ENCODE assay signal across 8 mouse cellular contexts in genomic region chr8:105441433-105441832, GRCm38 (mm10). TPM values are rescaled to one million over a fixed set of nuclear protein-coding genes. Genes with fewer than 3 reads are reported as not detected.
DNase-seq lines count a peak whose midpoint lies in the region; ATAC-seq and TF ChIP-seq lines count a peak whose summit lies in the region.

No protein-coding gene starts in this region.

- TF ChIP-seq CTCF in heart, postnatal 0 days (IDR thresholded peaks at IDR 0.05; ENCODE audit: low read depth), result peak; percentile 30

- H3K9me3 ChIP-seq in heart, postnatal 0 days (replicated peaks; ENCODE audit: control insufficient read depth, low read length), result no peaks in the 10 kb centered on the region
- no peaks in the 10 kb centered on the region for H3K9me3 ChIP-seq in heart, embryonic 11.5 days (replicated peaks; ENCODE audit: control insufficient read depth, low read length)
- no peaks in the 10 kb centered on the region for H3K9me3 ChIP-seq in liver, embryonic 13.5 days (replicated peaks)

- ATAC-seq in heart, postnatal 0 days (ENCODE audit: insufficient read depth, low read depth), result no peak
- no peak for ATAC-seq in heart, embryonic 11.5 days (replicated peaks; ENCODE audit: insufficient number of reproducible peaks, low FRiP score, low TSS enrichment)
- no peak for ATAC-seq in liver, embryonic 13.5 days (ENCODE audit: low read depth)

- H3K27ac ChIP-seq in heart, postnatal 0 days (ENCODE audit: low read depth), result no peak overlapping the region
- H3K27ac ChIP-seq in heart, embryonic 11.5 days (ENCODE audit: low read depth, low read length), result no peak overlapping the region
- no peak overlapping the region for H3K27ac ChIP-seq in liver, embryonic 13.5 days

- peaks cover 4% of the 10 kb centered on the region; the same call in 1 of the 2 replicates for H3K27me3 ChIP-seq in heart, postnatal 0 days (ENCODE audit: control insufficient read depth, insufficient read depth, low read length)
- H3K27me3 ChIP-seq in heart, embryonic 11.5 days (ENCODE audit: control insufficient read depth, insufficient read depth, low read length), result peaks cover 4% of the 10 kb centered on the region; the same call in 1 of the 2 replicates
- H3K27me3 ChIP-seq in liver, embryonic 13.5 days, result peaks cover 23% of the 10 kb centered on the region

- peaks cover 8% of the 10 kb centered on the region; the same call in 1 of the 2 replicates for H3K4me1 ChIP-seq in heart, postnatal 0 days (ENCODE audit: control insufficient read depth, insufficient read depth)
- H3K4me1 ChIP-seq in heart, embryonic 11.5 days (ENCODE audit: control insufficient read depth, insufficient read depth, low read length), result no peaks in the 10 kb centered on the region
- peaks cover 25% of the 10 kb centered on the region for H3K4me1 ChIP-seq in liver, embryonic 13.5 days (replicated peaks)

- H3K4me3 ChIP-seq in heart, postnatal 0 days (ENCODE audit: low read depth, low read length), result no peak overlapping the region
- no peak overlapping the region for H3K4me3 ChIP-seq in heart, embryonic 11.5 days (ENCODE audit: low read depth, low read length)
- H3K4me3 ChIP-seq in liver, embryonic 13.5 days (replicated peaks), result no peak overlapping the region

- H3K9ac ChIP-seq in heart, postnatal 0 days (replicated peaks; ENCODE audit: low read depth, low read length), result no peak overlapping the region
- H3K9ac ChIP-seq in heart, embryonic 11.5 days (ENCODE audit: low read depth, low read length), result no peak overlapping the region
- H3K9ac ChIP-seq in liver, embryonic 13.5 days, result no peak overlapping the region

- H3K36me3 ChIP-seq in heart, postnatal 0 days (replicated peaks; ENCODE audit: control insufficient read depth, insufficient read depth, low read length), result no peaks in the 10 kb centered on the region
- no peaks in the 10 kb centered on the region for H3K36me3 ChIP-seq in heart, embryonic 11.5 days (ENCODE audit: control insufficient read depth, insufficient read depth, low read length)
- no peaks in the 10 kb centered on the region for H3K36me3 ChIP-seq in liver, embryonic 13.5 days

- no peak for TF ChIP-seq EP300 in heart, postnatal 0 days (IDR thresholded peaks at IDR 0.05; ENCODE audit: low read depth)

- H3K4me2 ChIP-seq in heart, postnatal 0 days (ENCODE audit: low read depth, low read length), result no peak overlapping the region
- H3K4me2 ChIP-seq in heart, embryonic 11.5 days, result no peak overlapping the region
- H3K4me2 ChIP-seq in liver, embryonic 13.5 days, result no peak overlapping the region

- no peak for DNase-seq in heart, postnatal 0 days (ENCODE audit: low spot score)
- peak; percentile 40 for DNase-seq in urinary bladder, postnatal 25 days (ENCODE audit: low spot score)
- DNase-seq in urinary bladder, adult 2 months (ENCODE audit: low spot score), result no peak
- DNase-seq in embryo, embryonic 11 days, result peak; percentile 75
- DNase-seq in liver, embryonic 13.5 days, result peak; percentile 51
- DNase-seq in spleen, postnatal 4 days (ENCODE audit: low spot score in 2 of 2), result peak; percentile 59 to 87
- DNase-seq in right cerebral cortex, adult 18-20 months, result no peak

- WGBS in heart, postnatal 0 days, result 11% methylated on average over 6 of the region's 6 CpGs
- 5% methylated on average over 6 of the region's 6 CpGs for WGBS in heart, embryonic 11.5 days (ENCODE audit: insufficient replicate concordance)
- WGBS in liver, embryonic 13.5 days (ENCODE audit: insufficient replicate concordance), result 5% methylated on average over 6 of the region's 6 CpGs

RNA-seq across cellular contexts. Expression of gene Lrrc36, which starts 28.1 kb away (rescaled TPM):
- 0.23 TPM in 1 of 2 replicates, not detected in the other for total RNA-seq in heart, postnatal 0 days (2014; rRNA removed; ENCODE audit: low replicate concordance)
- 0.36 and 0.56 TPM in 2 replicates for polyA plus RNA-seq in heart, postnatal 0 days (2015; fragmentation: Nextera tagmentation; extraction: Ambion mirVana)
- polyA plus RNA-seq in heart, embryonic 11.5 days (2014; fragmentation: Nextera tagmentation; extraction: Ambion mirVana), result not detected in 2 replicates
- 0.48 and 0.53 TPM in 2 replicates for polyA plus RNA-seq in urinary bladder, adult 2 months (2012; rRNA removed)
- polyA plus RNA-seq in liver, embryonic 13.5 days (2015; fragmentation: Nextera tagmentation; extraction: Ambion mirVana), result 0.15 and 0.16 TPM in 2 replicates

RNA-seq across cellular contexts. Expression of gene Kctd19, which starts 28.1 kb away (rescaled TPM):
- not detected in 2 replicates for total RNA-seq in heart, postnatal 0 days (2014; rRNA removed; ENCODE audit: low replicate concordance)
- not detected in 2 replicates for polyA plus RNA-seq in heart, postnatal 0 days (2015; fragmentation: Nextera tagmentation; extraction: Ambion mirVana)
- not detected in 2 replicates for polyA plus RNA-seq in heart, embryonic 11.5 days (2014; fragmentation: Nextera tagmentation; extraction: Ambion mirVana)
- polyA plus RNA-seq in urinary bladder, adult 2 months (2012; rRNA removed), result 0.06 and 0.10 TPM in 2 replicates
- polyA plus RNA-seq in liver, embryonic 13.5 days (2015; fragmentation: Nextera tagmentation; extraction: Ambion mirVana), result not detected in 2 replicates

RNA-seq across cellular contexts. Expression of gene Tppp3, which starts 29.9 kb away (rescaled TPM):
- 12.9 and 19.8 TPM in 2 replicates for total RNA-seq in heart, postnatal 0 days (2014; rRNA removed; ENCODE audit: low replicate concordance)
- 37.8 and 42.3 TPM in 2 replicates for polyA plus RNA-seq in heart, postnatal 0 days (2015; fragmentation: Nextera tagmentation; extraction: Ambion mirVana)
- polyA plus RNA-seq in heart, embryonic 11.5 days (2014; fragmentation: Nextera tagmentation; extraction: Ambion mirVana), result 21.0 and 21.1 TPM in 2 replicates
- polyA plus RNA-seq in urinary bladder, adult 2 months (2012; rRNA removed), result 84.1 and 93.7 TPM in 2 replicates
- polyA plus RNA-seq in liver, embryonic 13.5 days (2015; fragmentation: Nextera tagmentation; extraction: Ambion mirVana), result 1.6 and 1.8 TPM in 2 replicates

RNA-seq across cellular contexts. Expression of gene Zdhhc1, which starts 55.3 kb away (rescaled TPM):
- 37.8 and 56.2 TPM in 2 replicates for total RNA-seq in heart, postnatal 0 days (2014; rRNA removed; ENCODE audit: low replicate concordance)
- 19.1 TPM in 2 replicates for polyA plus RNA-seq in heart, postnatal 0 days (2015; fragmentation: Nextera tagmentation; extraction: Ambion mirVana)
- 15.0 and 17.1 TPM in 2 replicates for polyA plus RNA-seq in heart, embryonic 11.5 days (2014; fragmentation: Nextera tagmentation; extraction: Ambion mirVana)
- polyA plus RNA-seq in urinary bladder, adult 2 months (2012; rRNA removed), result 56.7 and 64.7 TPM in 2 replicates
- 2.1 TPM in 2 replicates for polyA plus RNA-seq in liver, embryonic 13.5 days (2015; fragmentation: Nextera tagmentation; extraction: Ambion mirVana)

Comparison
In these comparisons a context has a peak if more than half of its experiments do, and no peak if none do; other contexts are left out.
1. DNase-seq: peak in urinary bladder, postnatal 25 days (single experiment), embryo, embryonic 11 days (single experiment), liver, embryonic 13.5 days (single experiment) and spleen, postnatal 4 days (2 of 2); none in heart, postnatal 0 days (single experiment), urinary bladder, adult 2 months (single experiment) and right cerebral cortex, adult 18-20 months (single experiment).